Mouse (Mus musculus) bone marrow macrophage, adult 2 months (primary cell): ENCODE measurements around the gene Ccdc6.

Experiments
- CTCF ChIP-seq: IDR thresholded peaks from 2 replicates; pipeline ENCODE4 v1.5.1; 2012; ENCODE audit warnings: low read depth, mild to moderate bottlenecking, low read length, moderate library complexity
- POLR2A ChIP-seq: IDR thresholded peaks from 2 replicates; pipeline ENCODE4 v1.6.1; 2012; ENCODE audit warnings: mild to moderate bottlenecking, low read depth, low read length, borderline replicate concordance

- TF ChIP-seq POLR2A (no peak), CTCF (peak; percentile 47)
These were observed 89.2 kb downstream of the Ccdc6 start for GRCm38 (mm10) chr10:70186136-70186535.
